Mouse (Mus musculus): ENCODE data around the gene Slc43a3.

Slc43a3 gene

GRCm38 (mm10) chr2:84937491-84938150, 1.2 kb downstream of the Slc43a3 start:
- no peak for DNase-seq (ENCODE audit: low spot score in 2 of 2)

- DNase-seq (ENCODE audit: low spot score in 2 of 2) = peak; percentile 55 to 58
Measured at GRCm38 (mm10) chr2:84938249-84938946, 2.0 kb downstream of the Slc43a3 start.

- no peak for DNase-seq (ENCODE audit: low spot score in 2 of 2)
Measured at GRCm38 (mm10) chr2:84939306-84939705, 2.9 kb downstream of the Slc43a3 start.

- DNase-seq (ENCODE audit: low spot score in 2 of 2) = no peak
Measured at GRCm38 (mm10) chr2:84939711-84940110, 3.3 kb downstream of the Slc43a3 start.

GRCm38 (mm10) chr2:84941332-84941731, 5.0 kb downstream of the Slc43a3 start:
- DNase-seq (ENCODE audit: low spot score in 2 of 2) = no peak

- DNase-seq (ENCODE audit: low spot score in 2 of 2) = no peak
Measured at GRCm38 (mm10) chr2:84941795-84942194, 5.4 kb downstream of the Slc43a3 start.

- DNase-seq (ENCODE audit: low spot score in 2 of 2) = no peak
Measured at GRCm38 (mm10) chr2:84947154-84947771, 10.9 kb downstream of the Slc43a3 start.

- no peak for DNase-seq (ENCODE audit: low spot score in 2 of 2)
Measured at GRCm38 (mm10) chr2:84948252-84948651, 11.9 kb downstream of the Slc43a3 start.

GRCm38 (mm10) chr2:84948721-84949120, 12.3 kb downstream of the Slc43a3 start:
- no peak for DNase-seq (ENCODE audit: low spot score in 2 of 2)

GRCm38 (mm10) chr2:84951027-84951426, 14.6 kb downstream of the Slc43a3 start:
- DNase-seq (ENCODE audit: low spot score in 2 of 2) = no peak

- no peak for DNase-seq (ENCODE audit: low spot score in 2 of 2)
Measured at GRCm38 (mm10) chr2:84952251-84952650, 15.9 kb downstream of the Slc43a3 start.

- DNase-seq (ENCODE audit: low spot score in 2 of 2) = no peak
Measured at GRCm38 (mm10) chr2:84952693-84953092, 16.3 kb downstream of the Slc43a3 start.

GRCm38 (mm10) chr2:84955435-84955834, 19.1 kb downstream of the Slc43a3 start:
- DNase-seq (ENCODE audit: low spot score in 2 of 2) = no peak

- DNase-seq (ENCODE audit: low spot score in 2 of 2) = peak; percentile 61 to 78
Measured at GRCm38 (mm10) chr2:84956274-84956673, 19.9 kb downstream of the Slc43a3 start.

GRCm38 (mm10) chr2:84958588-84959264, 22.3 kb downstream of the Slc43a3 start:
- no peak for DNase-seq (ENCODE audit: low spot score in 2 of 2)

GRCm38 (mm10) chr2:84961300-84961699, 24.9 kb downstream of the Slc43a3 start:
- no peak for DNase-seq (ENCODE audit: low spot score in 2 of 2)

GRCm38 (mm10) chr2:84961901-84962300, 25.5 kb downstream of the Slc43a3 start:
- no peak for DNase-seq (ENCODE audit: low spot score in 2 of 2)

- DNase-seq (ENCODE audit: low spot score in 2 of 2) = no peak
Measured at GRCm38 (mm10) chr2:84962906-84963507, 26.6 kb downstream of the Slc43a3 start.

- DNase-seq (ENCODE audit: low spot score in 2 of 2) = no peak
Measured at GRCm38 (mm10) chr2:84964111-84964801, 27.9 kb downstream of the Slc43a3 start.

GRCm38 (mm10) chr2:84967318-84967991, 31.1 kb downstream of the Slc43a3 start:
- DNase-seq (ENCODE audit: low spot score in 2 of 2) = no peak

GRCm38 (mm10) chr2:84975580-84975979, 39.2 kb downstream of the Slc43a3 start:
- DNase-seq (ENCODE audit: low spot score in 2 of 2) = no peak

Data from spleen, postnatal 14 days (tissue).